Mouse (Mus musculus): ENCODE measurements at regions not wholly inside any gene's neighbourhood (a gene's known extent, or its start where the extent isn't known, plus 50 kb on each side); places are given as distances from the start of the nearest gene placed in this dataset.

GRCm38 (mm10) chr2:50653121-50653615, 356.6 kb upstream of the Mmadhc start:
- Histone ChIP-seq H3K27me3 (ENCODE audit: control insufficient read depth, insufficient read depth, low read length) (no peaks in the 10 kb centered on the region), H3K4me3 (replicated peaks; ENCODE audit: low read length) (no peak overlapping the region), H3K27ac (replicated peaks; ENCODE audit: low read depth, low read length) (no peak overlapping the region), H3K36me3 (ENCODE audit: control insufficient read depth, insufficient read depth, low read length) (no peaks in the 10 kb centered on the region), H3K9ac (ENCODE audit: low read depth, low read length, severe bottlenecking) (no peak overlapping the region), H3K9me3 (ENCODE audit: control insufficient read depth, low read length) (no peaks in the 10 kb centered on the region), H3K4me2 (replicated peaks; ENCODE audit: low read depth, low read length, severe bottlenecking) (no peak overlapping the region), H3K4me1 (ENCODE audit: control insufficient read depth, insufficient read depth, low read length) (peaks cover 10% of the 10 kb centered on the region)
- DNase-seq (ENCODE audit: low spot score), result no peak
- no peak for ATAC-seq (ENCODE audit: low FRiP score, low read depth)
- no peak for TF ChIP-seq POLR2A (IDR thresholded peaks at IDR 0.05; ENCODE audit: borderline replicate concordance, extremely low read depth, insufficient read depth, insufficient read length)
- WGBS, result 92% methylated on average over 3 of the region's 3 CpGs

DNA sequence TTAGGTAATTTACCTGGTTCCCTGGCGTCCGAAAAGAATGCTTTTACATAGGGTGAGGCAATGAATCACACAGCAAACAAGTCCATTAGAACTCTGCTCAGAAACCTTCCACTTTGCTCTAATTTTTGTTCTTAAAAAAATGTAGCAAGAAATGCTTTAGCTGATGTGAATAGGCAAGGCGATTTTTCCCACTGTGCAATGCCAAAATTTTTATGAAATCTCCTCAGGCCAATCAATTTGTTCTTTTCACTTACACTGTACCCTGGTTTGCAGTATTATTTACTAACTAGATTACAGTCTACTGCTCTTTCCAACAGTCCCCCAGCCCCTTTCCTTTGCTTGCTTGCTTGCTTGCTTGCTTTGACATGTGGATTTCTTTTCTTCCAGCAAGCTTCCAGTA, 353.1 kb upstream of the Mmadhc start:
- H3K9me3 ChIP-seq (ENCODE audit: control insufficient read depth, low read length), result no peaks in the 10 kb centered on the region
- TF ChIP-seq POLR2A (IDR thresholded peaks at IDR 0.05; ENCODE audit: borderline replicate concordance, extremely low read depth, insufficient read depth, insufficient read length), result no peak
- no peaks in the 10 kb centered on the region for H3K36me3 ChIP-seq (ENCODE audit: control insufficient read depth, insufficient read depth, low read length)
- no peaks in the 10 kb centered on the region for H3K27me3 ChIP-seq (ENCODE audit: control insufficient read depth, insufficient read depth, low read length)
- DNase-seq (ENCODE audit: low spot score) (no peak), ATAC-seq (ENCODE audit: low FRiP score, low read depth) (no peak)
- WGBS, result 71% methylated on average over 3 of the region's 3 CpGs
- no peak overlapping the region for H3K27ac ChIP-seq (replicated peaks; ENCODE audit: low read depth, low read length)
- no peak overlapping the region for H3K9ac ChIP-seq (ENCODE audit: low read depth, low read length, severe bottlenecking)
- H3K4me2 ChIP-seq (replicated peaks; ENCODE audit: low read depth, low read length, severe bottlenecking), result no peak overlapping the region
- no peaks in the 10 kb centered on the region for H3K4me1 ChIP-seq (ENCODE audit: control insufficient read depth, insufficient read depth, low read length)
- no peak overlapping the region for H3K4me3 ChIP-seq (replicated peaks; ENCODE audit: low read length)

DNA sequence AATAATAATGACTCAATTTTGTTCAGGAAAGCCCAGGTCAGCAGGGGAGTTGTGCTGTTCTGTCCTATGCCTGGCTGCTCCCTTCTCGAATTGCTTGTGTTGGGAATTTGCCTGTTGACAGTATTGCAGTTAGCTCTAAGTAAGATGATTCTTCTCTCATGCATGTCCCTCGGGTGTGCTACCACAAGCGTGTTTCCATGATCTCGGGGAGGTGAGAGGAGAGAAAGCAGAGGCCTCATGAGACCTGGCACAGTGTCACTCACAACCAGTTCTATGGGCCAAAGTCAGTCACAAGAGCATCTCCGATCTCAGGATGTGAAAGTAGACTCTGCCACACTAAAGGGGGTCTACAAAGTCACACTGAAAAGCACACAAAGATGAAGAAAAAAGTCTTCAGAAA, 346.6 kb upstream of the Mmadhc start:
- no peak for TF ChIP-seq POLR2A (IDR thresholded peaks at IDR 0.05; ENCODE audit: borderline replicate concordance, extremely low read depth, insufficient read depth, insufficient read length)
- no peaks in the 10 kb centered on the region for H3K36me3 ChIP-seq (ENCODE audit: control insufficient read depth, insufficient read depth, low read length)
- H3K9me3 ChIP-seq (ENCODE audit: control insufficient read depth, low read length), result no peaks in the 10 kb centered on the region
- 71% methylated on average over 5 of the region's 5 CpGs for WGBS
- no peaks in the 10 kb centered on the region; the same call in 1 of the 2 replicates for H3K4me1 ChIP-seq (ENCODE audit: control insufficient read depth, insufficient read depth, low read length)
- no peak overlapping the region for H3K9ac ChIP-seq (ENCODE audit: low read depth, low read length, severe bottlenecking)
- no peaks in the 10 kb centered on the region for H3K27me3 ChIP-seq (ENCODE audit: control insufficient read depth, insufficient read depth, low read length)
- no peak overlapping the region for H3K4me2 ChIP-seq (replicated peaks; ENCODE audit: low read depth, low read length, severe bottlenecking)
- DNase-seq (ENCODE audit: low spot score) (no peak), ATAC-seq (ENCODE audit: low FRiP score, low read depth) (no peak)
- no peak overlapping the region for H3K27ac ChIP-seq (replicated peaks; ENCODE audit: low read depth, low read length)
- H3K4me3 ChIP-seq (replicated peaks; ENCODE audit: low read length), result no peak overlapping the region

- no peak overlapping the region for H3K27ac ChIP-seq (replicated peaks; ENCODE audit: low read depth, low read length)
- H3K9ac ChIP-seq (ENCODE audit: low read depth, low read length, severe bottlenecking), result no peak overlapping the region
- no peaks in the 10 kb centered on the region; the same call in 1 of the 2 replicates for H3K4me1 ChIP-seq (ENCODE audit: control insufficient read depth, insufficient read depth, low read length)
- WGBS, result 62% methylated on average over 2 of the region's 2 CpGs
- no peak for TF ChIP-seq POLR2A (IDR thresholded peaks at IDR 0.05; ENCODE audit: borderline replicate concordance, extremely low read depth, insufficient read depth, insufficient read length)
- H3K4me2 ChIP-seq (replicated peaks; ENCODE audit: low read depth, low read length, severe bottlenecking), result no peak overlapping the region
- H3K27me3 ChIP-seq (ENCODE audit: control insufficient read depth, insufficient read depth, low read length), result no peaks in the 10 kb centered on the region
- no peak overlapping the region for H3K4me3 ChIP-seq (replicated peaks; ENCODE audit: low read length)
- no peak for ATAC-seq (ENCODE audit: low FRiP score, low read depth)
- no peaks in the 10 kb centered on the region for H3K36me3 ChIP-seq (ENCODE audit: control insufficient read depth, insufficient read depth, low read length)
- DNase-seq (ENCODE audit: low spot score), result no peak
- H3K9me3 ChIP-seq (ENCODE audit: control insufficient read depth, low read length), result no peaks in the 10 kb centered on the region
Observed at GRCm38 (mm10) chr2:50642198-50642597, 345.6 kb upstream of the Mmadhc start.

DNA sequence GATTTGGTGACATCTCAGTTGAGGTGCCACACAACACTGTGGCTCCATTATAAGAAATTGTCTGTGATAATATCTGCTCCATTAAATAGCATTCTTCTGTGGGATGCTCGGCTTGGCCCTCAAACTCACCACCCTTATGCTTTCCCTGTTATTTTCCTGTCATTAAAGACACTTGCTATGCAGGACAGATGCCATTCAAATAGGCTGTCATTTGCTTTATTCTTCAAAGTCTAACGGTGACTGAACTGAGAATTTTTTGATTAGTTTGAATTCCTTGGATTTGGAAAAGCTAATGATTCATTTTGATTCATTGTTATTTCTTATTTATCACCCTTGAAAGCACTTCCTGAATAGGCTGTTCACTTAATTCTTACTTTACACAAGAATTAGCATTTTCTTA, 339.3 kb upstream of the Mmadhc start:
- H3K4me2 ChIP-seq (replicated peaks; ENCODE audit: low read depth, low read length, severe bottlenecking), result no peak overlapping the region
- WGBS, result 80% methylated on average over 2 of the region's 2 CpGs
- no peak overlapping the region for H3K4me3 ChIP-seq (replicated peaks; ENCODE audit: low read length)
- DNase-seq (ENCODE audit: low spot score) (no peak), ATAC-seq (ENCODE audit: low FRiP score, low read depth) (no peak)
- H3K9me3 ChIP-seq (ENCODE audit: control insufficient read depth, low read length), result no peaks in the 10 kb centered on the region
- H3K27ac ChIP-seq (replicated peaks; ENCODE audit: low read depth, low read length), result no peak overlapping the region
- H3K36me3 ChIP-seq (ENCODE audit: control insufficient read depth, insufficient read depth, low read length), result no peaks in the 10 kb centered on the region
- TF ChIP-seq POLR2A (IDR thresholded peaks at IDR 0.05; ENCODE audit: borderline replicate concordance, extremely low read depth, insufficient read depth, insufficient read length), result no peak
- no peaks in the 10 kb centered on the region for H3K4me1 ChIP-seq (ENCODE audit: control insufficient read depth, insufficient read depth, low read length)
- H3K27me3 ChIP-seq (ENCODE audit: control insufficient read depth, insufficient read depth, low read length), result no peaks in the 10 kb centered on the region
- no peak overlapping the region for H3K9ac ChIP-seq (ENCODE audit: low read depth, low read length, severe bottlenecking)

GRCm38 (mm10) chr2:50631786-50632185, 335.2 kb upstream of the Mmadhc start:
- no peak for DNase-seq (ENCODE audit: low spot score)
- H3K9me3 ChIP-seq (ENCODE audit: control insufficient read depth, low read length), result no peaks in the 10 kb centered on the region
- no peaks in the 10 kb centered on the region for H3K4me1 ChIP-seq (ENCODE audit: control insufficient read depth, insufficient read depth, low read length)
- H3K4me2 ChIP-seq (replicated peaks; ENCODE audit: low read depth, low read length, severe bottlenecking), result no peak overlapping the region
- ATAC-seq (ENCODE audit: low FRiP score, low read depth), result no peak
- H3K36me3 ChIP-seq (ENCODE audit: control insufficient read depth, insufficient read depth, low read length), result no peaks in the 10 kb centered on the region
- H3K27me3 ChIP-seq (ENCODE audit: control insufficient read depth, insufficient read depth, low read length), result no peaks in the 10 kb centered on the region
- H3K27ac ChIP-seq (replicated peaks; ENCODE audit: low read depth, low read length), result no peak overlapping the region
- no peak for TF ChIP-seq POLR2A (IDR thresholded peaks at IDR 0.05; ENCODE audit: borderline replicate concordance, extremely low read depth, insufficient read depth, insufficient read length)
- H3K9ac ChIP-seq (ENCODE audit: low read depth, low read length, severe bottlenecking), result no peak overlapping the region
- H3K4me3 ChIP-seq (replicated peaks; ENCODE audit: low read length), result no peak overlapping the region
